Mouse (Mus musculus) spleen, postnatal 4 days (tissue): ENCODE data around the gene Lsm10.

Experiments
- DNase-seq, 2 experiments: peaks; one replicate each; pipeline ENCODE4 v3.0.0; 2022; ENCODE audit warnings: low spot score in 2 of 2

Lsm10 gene

GRCm38 (mm10) chr4:126118651-126119050 lies 22.2 kb downstream of the Lsm10 start:
- DNase-seq, result no peak

GRCm38 (mm10) chr4:126119051-126119450 lies 22.6 kb downstream of the Lsm10 start:
- DNase-seq, result no peak

DNA sequence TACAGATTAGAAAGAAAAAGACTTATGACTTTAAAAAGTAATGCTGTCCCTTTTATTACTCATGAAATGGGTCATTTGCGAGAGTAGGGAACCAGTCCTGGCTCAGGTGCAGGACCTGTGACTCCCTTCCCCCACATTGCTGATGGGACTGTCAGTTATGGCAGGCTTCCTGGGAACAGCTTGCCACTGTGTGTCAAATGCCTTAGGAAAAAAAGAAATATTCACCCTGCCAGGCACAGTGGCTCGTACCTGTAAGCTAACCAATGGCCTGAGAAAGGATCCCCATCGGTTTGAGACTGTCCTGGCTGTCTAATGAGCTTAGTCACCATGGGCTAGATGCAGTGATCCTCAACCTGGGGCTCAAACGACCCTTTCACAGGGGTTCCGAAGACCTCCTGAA lies 23.6 kb downstream of the Lsm10 start:
- DNase-seq, result no peak

DNA sequence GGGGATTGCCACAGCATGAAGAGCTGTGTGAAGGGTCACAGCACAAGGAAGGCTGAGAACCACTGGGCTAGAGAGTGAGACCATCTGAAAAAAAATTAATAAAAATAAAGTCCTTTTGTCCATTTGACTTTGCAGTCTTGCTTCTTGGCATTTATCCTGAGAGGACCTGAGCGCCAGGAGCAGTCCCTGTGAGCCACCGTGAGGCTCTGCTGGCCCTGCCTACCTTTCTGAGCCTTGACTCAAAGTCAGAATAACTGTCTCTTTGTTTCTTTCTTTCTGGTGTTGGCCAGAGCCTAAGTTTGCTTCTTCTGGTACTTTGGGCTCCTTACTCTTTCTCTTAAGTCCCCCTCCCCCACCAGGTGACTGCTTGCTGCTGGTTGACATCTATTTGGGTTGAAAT lies 24.1 kb downstream of the Lsm10 start:
- no peak for DNase-seq

DNA sequence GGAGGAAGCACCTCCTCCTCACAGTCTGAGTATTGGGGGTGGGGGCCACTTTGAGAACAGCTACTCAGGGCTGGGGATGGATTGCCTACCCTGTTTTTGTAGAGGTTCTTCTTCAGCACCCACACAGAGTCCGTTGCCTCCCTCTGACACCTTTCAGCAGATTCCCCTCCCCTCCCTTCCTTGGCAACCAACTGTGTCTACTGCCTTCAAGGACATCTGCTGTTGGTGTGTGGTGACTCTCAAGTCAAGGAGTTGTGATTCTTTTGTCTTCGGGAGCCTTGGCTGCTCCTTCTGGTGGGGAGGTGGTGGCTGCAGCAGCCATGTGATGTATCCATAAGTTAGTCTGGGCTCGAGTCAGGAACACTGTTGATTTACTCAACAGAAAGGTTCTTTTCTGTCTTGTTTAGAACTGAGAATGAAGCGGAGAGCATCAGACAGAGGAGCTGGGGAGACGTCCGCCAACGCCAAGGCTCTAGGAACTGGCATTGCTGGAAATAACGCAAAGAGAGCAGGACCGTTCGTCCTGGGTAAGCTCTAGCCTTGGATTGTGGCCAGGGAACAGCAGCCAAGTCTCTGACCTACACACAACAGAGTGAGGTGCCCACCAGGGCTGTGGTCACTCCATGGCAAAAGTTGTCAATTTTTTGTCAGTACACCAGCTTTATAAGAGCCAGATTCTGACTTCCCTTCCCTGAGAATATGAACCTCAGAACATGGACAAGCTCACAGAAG lies 27.1 kb downstream of the Lsm10 start:
- no peak for DNase-seq

DNA sequence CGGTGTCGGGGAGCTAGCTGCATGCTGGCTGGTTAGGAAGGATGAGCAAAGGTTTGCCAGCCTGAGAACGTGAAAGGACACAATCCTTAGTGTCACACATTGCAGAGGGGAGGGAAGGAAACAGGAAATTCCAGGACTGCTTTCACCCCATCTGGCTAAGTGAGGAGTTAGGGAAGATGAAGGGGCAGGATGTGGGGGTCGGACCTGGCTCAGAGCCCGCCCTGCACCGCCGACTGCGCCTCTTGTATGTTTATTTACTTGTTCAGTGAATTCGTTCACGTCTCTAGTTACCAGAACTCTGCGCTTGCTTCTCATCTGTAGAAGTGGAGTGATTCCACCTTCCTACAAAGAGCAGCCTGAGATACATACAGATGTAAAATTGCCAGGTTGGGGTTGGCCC lies 34.1 kb downstream of the Lsm10 start:
- DNase-seq, result no peak

DNA sequence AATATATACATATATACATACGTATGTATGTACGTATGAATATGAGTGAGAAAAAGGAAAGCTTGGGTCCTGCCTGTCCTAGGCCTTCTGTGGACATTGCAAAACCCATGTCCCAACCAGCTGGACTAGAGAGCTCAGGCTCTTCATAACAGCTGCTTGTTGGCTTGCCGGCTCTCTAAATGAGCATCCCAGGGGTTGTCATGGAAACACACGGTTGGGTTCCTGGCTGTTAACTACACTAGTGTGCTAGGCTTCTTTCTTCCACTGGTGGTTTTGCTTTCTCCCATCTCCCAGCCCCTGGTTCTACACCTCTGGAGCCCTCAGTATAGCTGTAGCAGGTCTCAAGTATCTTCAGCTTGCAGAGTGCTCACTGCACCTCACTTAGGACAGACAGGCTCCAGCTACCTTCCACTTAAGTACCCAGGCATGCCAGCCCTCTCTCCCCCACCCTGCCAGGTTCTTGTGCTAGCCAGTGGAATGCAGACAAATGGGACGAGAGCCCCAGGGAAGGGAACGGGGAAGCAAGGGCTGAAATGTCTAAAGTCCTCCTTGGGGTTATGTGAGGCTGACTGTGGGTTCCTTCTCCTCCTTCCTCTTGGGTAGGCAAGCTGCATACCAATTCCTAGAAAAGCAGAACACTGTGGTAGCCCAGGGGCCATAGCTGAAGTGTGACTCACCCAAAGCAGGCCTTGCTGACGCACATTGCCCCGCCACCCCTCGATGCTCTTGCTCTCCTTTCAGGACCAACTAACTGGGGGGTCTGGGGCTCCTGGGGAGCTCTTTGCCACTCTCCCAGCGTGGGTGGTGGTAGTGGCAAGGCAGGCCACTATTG lies 35.1 kb downstream of the Lsm10 start:
- no peak for DNase-seq

GRCm38 (mm10) chr4:126132636-126133264 lies 36.3 kb downstream of the Lsm10 start:
- no peak for DNase-seq

DNA sequence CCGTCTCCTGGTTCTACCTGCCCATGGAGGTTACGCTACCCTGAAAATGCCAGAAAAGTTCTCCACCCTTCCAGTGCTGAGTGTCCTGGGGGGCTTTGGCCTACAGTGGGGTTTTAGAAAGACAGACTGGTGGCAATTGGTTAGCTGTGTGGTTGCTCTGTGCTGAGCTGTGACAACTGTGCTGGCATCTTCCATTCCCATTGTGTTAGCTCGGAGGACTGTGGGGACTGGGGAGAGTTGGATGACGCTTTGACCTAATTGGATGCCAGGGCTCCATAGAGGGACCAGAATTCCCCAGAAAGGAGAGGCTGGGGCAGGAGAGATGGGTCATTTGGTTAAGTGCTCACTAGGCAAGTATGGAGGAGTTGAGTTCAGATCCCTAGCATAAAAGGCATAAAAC lies 37.8 kb downstream of the Lsm10 start:
- no peak for DNase-seq

DNA sequence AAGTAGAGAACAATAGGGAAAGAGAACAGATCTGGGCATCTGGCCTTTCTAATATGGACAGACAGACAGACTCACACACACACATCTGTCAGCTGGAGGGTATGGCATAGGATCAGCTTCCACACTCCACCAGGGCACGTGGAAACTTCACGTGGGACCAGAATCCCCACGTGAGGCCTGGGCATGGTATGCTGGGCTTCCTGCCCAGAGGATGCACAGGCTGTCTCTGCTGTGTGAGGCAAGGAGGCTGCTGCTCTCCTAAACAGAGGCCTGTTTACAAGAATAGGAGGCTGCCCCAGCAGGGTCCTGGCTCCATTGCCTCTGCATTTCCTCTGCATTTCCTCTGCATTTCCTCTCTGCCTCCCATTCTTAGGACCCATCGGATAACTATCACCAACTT lies 38.2 kb downstream of the Lsm10 start:
- no peak for DNase-seq

DNA sequence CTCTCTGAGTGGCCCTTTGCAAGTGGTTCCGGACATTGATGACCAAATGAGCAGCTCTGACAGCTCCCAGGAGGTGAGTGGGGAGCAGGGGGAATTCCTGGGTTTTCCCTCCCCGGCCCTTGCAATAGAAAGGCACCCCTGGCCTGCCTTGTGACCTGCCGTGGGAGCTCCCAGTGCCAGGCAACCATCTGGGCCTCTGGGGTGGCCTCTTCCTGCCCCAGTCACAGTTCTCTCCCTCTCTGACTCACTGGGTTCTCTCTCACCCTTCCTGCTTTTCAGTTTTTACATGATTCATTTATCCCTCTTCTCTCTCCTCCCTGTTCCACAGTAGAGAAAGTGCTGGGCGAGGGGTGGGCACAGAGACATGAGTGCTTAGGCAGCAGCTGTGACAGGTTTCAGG lies 41.4 kb downstream of the Lsm10 start:
- no peak for DNase-seq

GRCm38 (mm10) chr4:126141021-126141420 lies 44.6 kb downstream of the Lsm10 start:
- DNase-seq, result no peak

GRCm38 (mm10) chr4:126145396-126145795 lies 49.0 kb downstream of the Lsm10 start:
- no peak for DNase-seq

DNA sequence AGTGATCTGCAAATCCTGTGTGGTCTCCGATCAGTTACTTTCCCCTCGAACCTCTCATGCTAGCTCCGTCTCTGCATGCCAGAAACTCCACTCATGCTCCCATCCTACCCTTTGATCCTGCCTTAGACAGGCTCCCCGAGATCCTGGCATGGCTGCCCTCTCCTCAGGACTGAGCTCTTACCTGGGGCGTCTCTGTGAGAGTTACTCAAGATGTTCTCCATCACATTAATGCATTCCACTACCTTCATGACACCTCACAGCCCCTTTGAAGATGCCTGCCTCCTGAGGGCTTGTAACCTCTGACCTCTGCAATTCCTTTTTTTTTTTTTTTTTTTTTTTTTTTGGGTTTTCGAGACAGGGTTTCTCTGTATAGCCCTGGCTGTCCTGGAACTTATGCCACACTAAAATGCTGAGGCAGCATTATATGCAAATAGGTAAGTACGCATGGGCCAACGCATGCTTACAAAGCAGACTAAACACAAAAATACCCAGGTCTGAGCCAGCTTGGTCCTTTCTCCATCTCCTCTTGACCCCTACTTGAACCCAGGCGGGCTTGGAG lies 50.6 kb downstream of the Lsm10 start:
- DNase-seq, result no peak

- DNase-seq, result no peak
These were observed 51.2 kb downstream of the Lsm10 start, which contains the start of gene Eva1b for GRCm38 (mm10) chr4:126147533-126148160. TSS of gene Eva1b (plus strand) at chr4:126147744.
